Mouse (Mus musculus) erythroblast, embryonic 14.5 days (primary cell): ENCODE measurements around the gene Zfp37. TPM values are rescaled to one million over a fixed set of nuclear protein-coding genes. Genes with fewer than 3 reads are reported as not detected.

Source experiments
- H3K27me3 ChIP-seq: 2 replicates; pipeline ENCODE4 v1.6.1; 2012; ENCODE audit warnings: inconsistent platforms; ENCODE audit not compliant: control insufficient read depth
- H3K36me3 ChIP-seq: 2 replicates; pipeline ENCODE4 v1.6.1; 2012; ENCODE audit warnings: mild to moderate bottlenecking, inconsistent platforms; ENCODE audit not compliant: control insufficient read depth
- H3K4me1 ChIP-seq: 2 replicates; pipeline ENCODE4 v1.6.1; 2012; ENCODE audit warnings: inconsistent platforms; ENCODE audit not compliant: control insufficient read depth
- H3K4me3 ChIP-seq: replicated peaks from 2 replicates; pipeline ENCODE3; 2012; ENCODE audit warnings: moderate library complexity, mild to moderate bottlenecking, inconsistent platforms
- H3K9me3 ChIP-seq: 2 replicates; pipeline ENCODE4 v1.6.1; 2012; ENCODE audit warnings: low read length, inconsistent platforms, mixed read lengths; ENCODE audit not compliant: control insufficient read depth
- GATA1 ChIP-seq: IDR thresholded peaks from 2 replicates; pipeline ENCODE4 v1.6.1; 2012; ENCODE audit warnings: low read length, inconsistent platforms, mixed read lengths
- TAL1 ChIP-seq: IDR thresholded peaks from 3 replicates; pipeline ENCODE4 v1.6.1; 2012; ENCODE audit warnings: low read length, inconsistent platforms, mixed read lengths
- polyA plus RNA-seq: library from polyadenylated mRNA; stranded (reverse); fragments of >175 nt; gene quantifications from 2 replicates; pipeline ENCODE4 v1.2.3, GENCODE M21; 2012

Gene Zfp37
- polyA plus RNA-seq, 1 experiment, result not detected

DNA sequence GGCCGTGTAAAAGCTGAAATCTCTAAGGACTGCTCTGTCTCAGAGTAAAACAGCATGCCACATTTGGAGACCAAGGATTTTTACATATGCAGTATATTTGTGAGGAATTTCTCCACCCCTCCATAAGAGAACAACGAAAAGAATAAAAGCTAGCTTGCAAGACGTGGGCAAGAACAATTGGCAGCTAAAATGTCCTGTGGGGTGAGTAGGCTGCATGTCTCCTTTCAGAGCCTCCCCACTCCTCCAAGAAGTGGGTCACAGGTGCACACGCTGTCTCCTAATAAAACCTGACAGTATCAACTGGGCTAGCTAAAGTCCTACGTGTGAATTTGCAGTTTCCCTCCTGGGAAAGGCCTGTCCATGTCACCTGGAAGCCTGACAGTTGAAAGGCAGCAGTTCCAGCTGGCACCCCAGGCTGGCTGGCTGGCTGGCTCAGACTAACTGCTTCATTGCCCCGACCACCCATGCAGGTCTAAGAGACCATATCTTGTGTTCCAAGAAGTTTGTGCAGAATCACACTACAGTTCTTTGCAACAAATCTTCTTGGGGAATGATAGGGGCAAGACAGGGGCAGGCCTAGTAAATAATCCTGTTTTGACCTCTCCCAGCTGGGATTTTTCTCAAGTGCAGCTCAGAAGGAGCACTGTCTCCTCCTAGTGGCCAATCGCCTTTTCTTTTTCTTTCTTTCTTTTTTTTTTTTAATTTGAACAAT is 32.4 kb upstream of the Zfp37 start:
- Histone ChIP-seq H3K27me3 (no peaks in the 10 kb centered on the region), H3K4me1 (no peaks in the 10 kb centered on the region), H3K9me3 (no peaks in the 10 kb centered on the region), H3K36me3 (no peaks in the 10 kb centered on the region), H3K4me3 (no peak overlapping the region)
- TF ChIP-seq TAL1 (no peak), GATA1 (no peak)

DNA sequence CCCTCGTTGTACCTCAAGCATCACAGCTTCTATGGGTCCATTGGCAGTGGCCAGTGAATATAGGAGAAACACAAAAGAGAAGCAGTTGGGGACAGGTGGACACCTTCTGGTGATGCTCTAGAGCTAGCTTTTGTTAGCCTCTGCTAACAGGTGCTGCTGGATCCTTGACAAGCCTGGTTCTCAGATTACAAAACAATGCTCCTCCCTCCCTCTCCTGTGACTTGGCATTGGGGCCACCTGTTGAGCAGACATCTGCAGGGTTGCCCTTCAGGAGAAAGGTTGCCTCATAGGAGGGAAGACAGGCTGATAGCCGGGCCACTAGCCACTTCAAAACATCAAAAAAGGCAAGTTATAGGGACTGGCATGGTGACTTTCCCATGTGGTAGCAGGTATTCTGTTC is 31.4 kb upstream of the Zfp37 start, which contains the start of gene Slc31a2:
TSS of gene Slc31a2 (plus strand) at position 287 of the 400 bp plus-strand sequence.
- Histone ChIP-seq H3K4me3 (no peak within 1 kb of the TSS), H3K9me3 (no peaks in the 10 kb centered on the region), H3K4me1 (no peaks in the 10 kb centered on the region), H3K27me3 (no peaks in the 10 kb centered on the region), H3K36me3 (no peaks in the 10 kb centered on the region)
- TF ChIP-seq TAL1 (no peak), GATA1 (no peak)

DNA sequence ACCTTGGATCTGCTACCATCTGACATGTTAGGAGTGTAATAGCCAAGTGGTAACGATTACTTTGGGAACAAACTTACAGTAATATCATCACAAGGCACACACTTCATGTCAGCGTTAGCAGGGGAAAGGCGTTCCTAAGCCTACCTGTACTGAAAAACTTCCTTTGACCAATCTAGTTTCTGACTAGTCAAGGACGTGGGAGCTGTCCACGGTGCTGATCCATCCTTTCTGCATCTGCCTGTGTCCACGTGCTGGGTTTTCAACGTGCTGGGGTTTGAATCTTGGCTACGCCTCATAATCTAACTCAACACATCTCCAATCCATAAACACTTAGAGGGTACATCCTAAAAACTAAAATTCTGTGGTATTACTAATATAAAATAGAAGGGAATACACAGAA is 26.1 kb upstream of the Zfp37 start:
- no peaks in the 10 kb centered on the region for H3K27me3 ChIP-seq
- H3K36me3 ChIP-seq, result no peaks in the 10 kb centered on the region
- no peaks in the 10 kb centered on the region for H3K4me1 ChIP-seq
- TF ChIP-seq GATA1 (no peak), TAL1 (no peak)
- peaks cover 4% of the 10 kb centered on the region for H3K9me3 ChIP-seq
- no peak overlapping the region for H3K4me3 ChIP-seq

DNA sequence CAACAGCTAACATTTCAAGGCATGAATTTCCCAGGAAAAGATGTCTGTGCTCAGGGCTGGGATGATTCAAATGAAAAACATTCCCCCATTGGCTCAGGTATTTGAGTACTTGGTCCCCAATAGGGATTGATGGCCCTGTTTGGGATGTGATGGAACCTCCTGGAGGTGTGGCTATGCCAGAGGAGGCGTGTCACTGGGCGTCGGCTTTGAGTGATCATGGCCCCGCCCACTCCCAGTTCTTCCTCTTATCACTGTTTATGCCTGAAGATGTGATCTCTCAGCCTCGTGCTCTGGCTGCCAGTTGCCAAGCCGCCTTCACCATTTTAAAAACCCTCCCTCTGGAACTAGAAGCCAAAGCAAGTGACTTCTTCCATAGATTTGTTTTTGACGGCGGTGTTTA is 23.7 kb upstream of the Zfp37 start:
- Histone ChIP-seq H3K4me3 (no peak overlapping the region), H3K36me3 (no peaks in the 10 kb centered on the region), H3K27me3 (no peaks in the 10 kb centered on the region), H3K4me1 (no peaks in the 10 kb centered on the region), H3K9me3 (peaks cover 4% of the 10 kb centered on the region)
- TF ChIP-seq TAL1 (no peak), GATA1 (no peak)

DNA sequence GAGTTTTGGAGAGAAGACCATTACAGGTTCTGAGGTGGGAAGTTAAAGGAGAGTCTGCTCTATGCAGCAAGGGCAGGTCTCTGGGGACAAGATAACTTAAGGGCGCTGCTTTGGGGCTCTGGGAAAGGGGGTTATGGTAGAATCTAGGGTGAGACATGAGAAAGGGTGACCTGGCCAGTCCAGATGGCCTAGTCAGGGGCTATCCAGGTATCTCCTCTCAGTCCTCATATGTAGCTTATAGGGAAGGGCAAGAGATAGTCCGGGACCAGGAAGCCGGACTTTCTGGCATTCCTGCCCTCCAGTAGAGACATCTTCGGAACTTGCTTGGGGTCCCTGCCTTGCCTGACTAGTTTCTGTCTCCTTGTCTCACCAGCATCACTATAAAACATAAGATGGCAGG is 20.9 kb upstream of the Zfp37 start:
- peaks cover 4% of the 10 kb centered on the region for H3K9me3 ChIP-seq

DNA sequence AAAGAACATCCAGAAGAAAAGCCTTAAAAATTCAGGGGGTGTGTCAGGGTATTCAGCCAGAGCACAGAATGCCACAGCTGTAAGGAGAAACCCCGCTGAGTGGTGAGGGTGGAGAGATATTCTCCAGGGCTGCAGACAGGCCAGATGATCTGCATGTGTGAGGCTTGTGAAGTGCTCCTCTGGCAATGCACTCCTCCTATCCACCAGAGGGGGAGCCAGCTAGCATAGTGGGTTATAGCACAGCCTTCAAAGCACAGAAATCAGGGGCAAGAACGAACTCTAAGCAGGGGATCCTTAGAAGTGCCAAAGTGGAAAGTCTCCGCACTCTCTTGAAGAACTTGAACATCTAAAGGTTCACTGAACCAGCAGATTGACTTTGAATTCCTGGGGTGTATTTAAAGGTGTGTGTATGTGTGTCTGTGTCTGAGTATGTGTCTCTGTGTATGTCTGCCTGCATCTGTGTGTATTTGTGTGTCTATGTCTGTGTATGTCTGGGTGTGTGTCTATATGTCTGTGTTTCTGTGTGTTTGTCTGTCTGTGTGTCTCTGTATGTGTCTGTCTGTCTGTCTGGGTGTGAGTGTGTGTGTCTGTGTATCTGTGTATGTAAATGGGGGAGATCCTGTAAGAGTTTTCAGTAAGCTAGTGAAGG is 20.2 kb upstream of the Zfp37 start:
- Histone ChIP-seq H3K27me3 (no peaks in the 10 kb centered on the region), H3K4me3 (no peak overlapping the region), H3K36me3 (no peaks in the 10 kb centered on the region), H3K4me1 (no peaks in the 10 kb centered on the region), H3K9me3 (peaks cover 4% of the 10 kb centered on the region)
- TF ChIP-seq TAL1 (no peak), GATA1 (no peak)

More for the DNA sequence above, 20.9 kb upstream of the Zfp37 start:
- Histone ChIP-seq H3K27me3 (no peaks in the 10 kb centered on the region), H3K4me1 (no peaks in the 10 kb centered on the region), H3K4me3 (no peak overlapping the region), H3K36me3 (no peaks in the 10 kb centered on the region)
- no peak for TF ChIP-seq TAL1
- no peak for TF ChIP-seq GATA1

DNA sequence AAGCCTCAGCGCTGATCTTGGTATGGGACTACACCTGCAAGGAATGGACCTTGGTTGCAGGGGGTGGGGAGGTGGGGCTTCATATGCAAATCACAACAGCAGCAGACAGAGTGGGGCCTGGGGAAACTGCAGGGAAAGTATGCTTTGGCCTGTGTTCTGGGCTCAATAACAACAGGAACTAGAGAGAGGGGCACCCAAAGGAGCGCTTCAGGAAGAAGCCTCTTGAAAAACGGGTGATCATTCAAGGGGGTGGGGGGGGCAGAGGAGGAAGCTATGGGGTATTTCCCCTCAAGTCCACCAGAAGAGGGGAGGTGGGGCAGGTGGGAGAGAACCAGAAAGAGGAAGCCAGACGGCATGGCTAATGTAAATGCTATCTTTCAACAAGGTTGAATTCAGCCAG is 17.5 kb upstream of the Zfp37 start:
- no peaks in the 10 kb centered on the region for H3K27me3 ChIP-seq
- TF ChIP-seq GATA1 (no peak), TAL1 (no peak)
- H3K4me3 ChIP-seq, result no peak overlapping the region
- H3K36me3 ChIP-seq, result no peaks in the 10 kb centered on the region
- no peaks in the 10 kb centered on the region for H3K9me3 ChIP-seq
- H3K4me1 ChIP-seq, result no peaks in the 10 kb centered on the region

DNA sequence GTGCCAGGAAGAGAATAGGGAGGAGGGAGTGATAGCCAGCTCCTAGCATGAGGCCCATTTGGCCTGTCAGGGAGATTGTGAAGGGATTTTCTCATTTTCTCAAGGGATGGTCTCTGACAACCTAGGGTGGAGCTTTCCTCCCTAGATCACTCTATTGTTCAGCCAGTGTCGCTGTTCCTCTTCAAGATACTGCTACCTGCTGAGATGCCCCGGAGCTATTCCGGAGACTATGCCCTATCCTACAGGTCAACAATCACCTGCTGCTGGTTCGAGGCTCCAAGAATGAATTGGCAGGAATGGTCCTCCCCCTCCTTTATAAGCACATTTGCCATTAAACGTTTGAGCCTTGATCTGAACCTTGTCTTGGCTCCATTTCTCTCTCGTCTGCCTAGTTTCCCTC is 9.7 kb upstream of the Zfp37 start:
- Histone ChIP-seq H3K4me1 (no peaks in the 10 kb centered on the region), H3K36me3 (no peaks in the 10 kb centered on the region), H3K4me3 (no peak overlapping the region), H3K27me3 (no peaks in the 10 kb centered on the region), H3K9me3 (no peaks in the 10 kb centered on the region)
- no peak for TF ChIP-seq TAL1
- TF ChIP-seq GATA1, result no peak

DNA sequence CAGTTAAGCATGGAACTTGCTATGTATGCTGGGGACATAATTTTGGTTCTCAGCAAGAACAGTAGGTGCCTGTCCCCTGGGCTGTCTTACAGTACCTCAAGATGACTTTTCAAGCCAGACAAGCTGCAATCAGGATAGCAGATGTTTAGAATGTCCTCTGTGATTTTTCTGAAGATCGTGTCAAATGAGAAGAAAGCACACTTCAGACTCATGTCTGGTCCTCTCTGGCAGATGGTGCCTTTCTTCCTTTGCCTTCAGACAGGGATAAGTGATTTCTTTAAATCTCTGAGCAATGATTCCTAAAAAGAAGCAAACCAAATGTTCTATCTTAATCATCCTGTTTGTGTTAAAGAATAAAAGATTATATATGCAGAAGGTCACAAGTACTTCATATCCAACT is 694 bp downstream of the Zfp37 start:
- TF ChIP-seq GATA1 (no peak), TAL1 (no peak)
- Histone ChIP-seq H3K4me3 (no peak overlapping the region), H3K36me3 (no peaks in the 10 kb centered on the region), H3K4me1 (no peaks in the 10 kb centered on the region), H3K27me3 (no peaks in the 10 kb centered on the region), H3K9me3 (no peaks in the 10 kb centered on the region)

DNA sequence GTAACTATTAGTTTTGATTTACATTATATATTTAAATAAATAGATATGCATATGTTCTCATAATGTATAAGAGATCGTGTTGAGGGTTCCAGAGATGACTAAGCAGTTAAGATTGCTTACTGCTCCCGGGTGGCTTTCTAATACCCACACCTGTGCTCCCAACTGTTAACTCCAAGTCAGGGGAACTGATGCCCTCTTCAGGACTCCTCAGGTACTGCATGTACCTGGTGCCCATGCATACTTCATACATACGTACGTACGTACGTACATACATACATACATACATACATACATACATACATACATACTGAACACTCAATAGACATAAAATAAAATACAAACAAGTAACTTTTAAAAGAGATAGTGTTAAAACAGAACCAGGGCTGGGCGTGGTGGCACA is 1.4 kb downstream of the Zfp37 start:
- H3K4me3 ChIP-seq, result no peak overlapping the region
- H3K27me3 ChIP-seq, result no peaks in the 10 kb centered on the region
- TF ChIP-seq GATA1, result no peak
- TF ChIP-seq TAL1, result no peak
- H3K36me3 ChIP-seq, result no peaks in the 10 kb centered on the region
- H3K4me1 ChIP-seq, result no peaks in the 10 kb centered on the region
- H3K9me3 ChIP-seq, result no peaks in the 10 kb centered on the region
